Mouse (Mus musculus): Measurements from ENCODE around the gene Clasrp.
A peak's percentile ranks its signal among the peaks of the same experiment; 100 is the strongest.
"Not testable (repeated sequence)": the region's sequence is repeated elsewhere in the genome, so short reads cannot be mapped to it uniquely, and the experiment has no call there.

Clasrp gene

GRCm38 (mm10) chr7:19609641-19610332, 5.5 kb upstream of the Clasrp start:
- no peak for DNase-seq (ENCODE audit: low spot score)

DNA sequence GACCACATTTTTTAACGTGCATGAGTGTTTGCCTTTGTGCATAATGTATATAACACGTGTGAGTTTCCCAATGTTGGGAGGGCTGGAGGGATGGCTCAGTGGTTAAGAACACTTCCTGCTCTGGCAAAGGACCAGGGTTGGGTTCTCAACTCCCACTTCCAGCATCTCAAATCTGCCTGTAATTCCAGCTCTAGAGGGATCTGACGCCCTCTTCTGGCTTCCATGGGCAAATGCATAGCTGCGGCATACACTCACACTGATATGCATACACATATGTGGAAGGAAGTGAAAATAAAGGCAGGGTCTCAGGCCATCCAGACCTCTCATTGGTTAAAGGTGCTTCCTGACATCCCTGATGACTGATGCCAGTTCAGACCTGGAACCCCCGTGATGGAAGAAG, 3.0 kb upstream of the Clasrp start:
- DNase-seq (ENCODE audit: low spot score) = no peak

DNA sequence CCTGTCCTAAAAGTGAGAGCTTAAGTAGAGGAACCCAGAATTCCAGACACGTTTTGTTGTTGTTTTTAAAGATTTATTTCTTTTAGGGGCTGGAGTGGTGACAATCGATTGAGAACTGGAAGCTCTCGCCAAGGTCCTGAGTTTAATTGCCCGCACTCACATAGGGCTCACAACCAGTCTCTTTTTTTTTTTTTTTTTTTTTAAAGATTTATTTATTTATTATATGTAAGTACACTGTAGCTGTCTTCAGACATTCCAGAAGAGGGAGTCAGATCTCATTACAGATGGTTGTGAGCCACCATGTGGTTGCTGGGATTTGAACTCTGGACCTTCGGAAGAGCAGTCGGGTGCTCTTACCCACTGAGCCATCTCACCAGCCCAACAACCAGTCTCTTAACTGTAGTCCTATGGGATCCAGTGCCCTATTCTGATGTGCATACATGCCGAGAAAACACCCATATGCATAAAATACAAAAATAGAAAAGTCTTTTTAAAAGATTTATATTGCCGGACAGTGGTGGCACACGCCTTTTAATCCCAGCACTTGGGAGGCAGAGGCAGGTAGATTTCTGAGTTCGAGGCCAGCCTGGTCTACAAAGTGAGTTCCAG, 424 bp upstream of the Clasrp start:
- DNase-seq (ENCODE audit: low spot score) = not testable (repeated sequence)

- no peak for DNase-seq (ENCODE audit: low spot score)
Observed at GRCm38 (mm10) chr7:19603055-19603454, 1.2 kb downstream of the Clasrp start.

DNA sequence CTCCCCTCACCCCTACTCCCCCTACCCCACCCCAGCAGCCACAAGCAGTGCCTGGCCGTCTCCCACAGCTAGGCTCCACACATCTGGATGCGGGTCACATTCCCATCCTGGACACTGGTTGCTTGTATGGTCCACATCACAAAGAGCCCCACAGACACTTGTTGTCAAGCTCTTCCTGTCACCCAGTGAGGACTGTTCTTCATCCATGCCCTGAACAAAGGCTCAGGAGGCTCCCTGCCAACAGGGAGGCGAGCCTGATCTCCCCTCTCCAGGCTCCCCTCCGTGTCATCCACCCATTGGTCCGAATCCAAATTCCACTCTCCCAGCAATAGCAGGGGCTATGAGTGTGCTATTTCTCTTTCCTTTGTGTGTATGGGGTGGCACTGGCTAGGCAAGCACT, 3.7 kb downstream of the Clasrp start:
- DNase-seq (ENCODE audit: low spot score) = peak; percentile 75

DNA sequence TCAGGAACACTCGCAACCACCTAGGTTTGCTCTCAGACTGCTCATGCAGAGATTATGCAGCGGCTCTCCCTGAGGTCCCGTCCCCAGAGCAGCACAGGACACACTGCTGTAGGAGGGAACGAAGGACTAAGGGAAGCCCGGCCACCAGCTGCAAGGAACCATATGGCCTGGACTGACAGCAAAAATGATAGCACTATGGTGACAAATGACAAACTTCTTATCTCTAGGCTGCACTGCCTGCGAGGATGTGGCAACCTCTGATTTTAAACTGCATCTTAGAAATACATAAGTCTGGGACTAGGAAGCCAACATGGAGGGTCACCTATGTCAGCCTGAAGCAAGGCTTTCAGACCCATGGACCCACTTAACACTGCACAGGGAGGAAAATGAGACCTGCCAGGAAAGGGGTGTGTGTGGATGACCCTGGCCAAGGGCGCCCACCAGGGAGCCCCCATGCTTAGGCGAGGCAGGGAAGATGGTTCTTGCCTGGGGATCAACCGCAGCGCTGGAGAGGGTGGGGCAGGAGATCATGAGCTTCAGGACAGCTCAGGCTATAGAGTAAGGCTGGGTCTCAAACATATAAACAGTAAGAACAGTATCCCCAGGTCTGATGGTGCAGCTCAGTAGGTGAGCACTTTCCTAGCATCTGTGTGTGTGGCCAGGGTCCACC, 11.1 kb downstream of the Clasrp start:
- no peak for DNase-seq (ENCODE audit: low spot score)

DNA sequence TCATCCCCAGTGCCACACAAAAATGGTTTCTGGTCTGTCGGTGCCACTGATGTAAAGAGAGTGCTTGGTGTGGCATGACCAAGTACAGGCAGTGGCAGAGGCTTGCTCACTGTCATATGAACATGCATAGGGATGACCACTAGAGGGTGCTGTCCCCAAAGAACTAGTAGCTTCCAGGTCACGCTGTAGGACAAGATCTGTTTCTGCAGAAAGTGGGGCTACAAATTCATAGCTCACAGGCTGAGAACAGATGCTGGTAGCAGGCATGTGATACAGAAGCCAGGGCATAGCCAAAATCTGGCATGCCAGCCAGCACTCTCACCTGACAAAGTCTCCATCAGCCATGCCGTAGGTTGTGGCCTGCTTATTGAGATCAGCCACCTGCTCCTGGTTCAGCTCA, 14.4 kb downstream of the Clasrp start:
- peak; percentile 85 for DNase-seq (ENCODE audit: low spot score)

- DNase-seq (ENCODE audit: low spot score) = peak; percentile 55
Observed at GRCm38 (mm10) chr7:19589207-19589606, 15.1 kb downstream of the Clasrp start.

GRCm38 (mm10) chr7:19586269-19586668, 18.0 kb downstream of the Clasrp start:
- no peak for DNase-seq (ENCODE audit: low spot score)

DNA sequence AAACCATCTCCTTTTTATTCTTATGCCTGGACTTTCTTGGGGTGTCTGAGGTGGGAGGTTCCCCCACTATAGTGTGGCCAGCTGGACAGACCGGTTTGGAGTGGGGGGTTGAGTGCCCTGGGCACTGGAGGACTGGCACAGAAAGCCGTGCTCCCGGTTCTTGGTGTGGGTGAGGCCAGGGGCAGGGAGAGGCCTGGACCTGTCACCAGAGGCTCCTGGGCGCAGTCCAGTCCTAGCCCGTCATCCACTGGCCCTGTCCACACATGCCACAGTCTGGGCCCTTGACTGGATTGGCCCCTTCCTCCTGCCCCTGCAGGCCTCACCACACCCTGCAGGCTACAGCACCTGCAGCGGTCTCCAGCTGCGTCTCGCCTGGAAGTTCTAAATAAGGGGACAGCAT, 23.7 kb downstream of the Clasrp start:
- no peak for DNase-seq (ENCODE audit: low spot score)

DNA sequence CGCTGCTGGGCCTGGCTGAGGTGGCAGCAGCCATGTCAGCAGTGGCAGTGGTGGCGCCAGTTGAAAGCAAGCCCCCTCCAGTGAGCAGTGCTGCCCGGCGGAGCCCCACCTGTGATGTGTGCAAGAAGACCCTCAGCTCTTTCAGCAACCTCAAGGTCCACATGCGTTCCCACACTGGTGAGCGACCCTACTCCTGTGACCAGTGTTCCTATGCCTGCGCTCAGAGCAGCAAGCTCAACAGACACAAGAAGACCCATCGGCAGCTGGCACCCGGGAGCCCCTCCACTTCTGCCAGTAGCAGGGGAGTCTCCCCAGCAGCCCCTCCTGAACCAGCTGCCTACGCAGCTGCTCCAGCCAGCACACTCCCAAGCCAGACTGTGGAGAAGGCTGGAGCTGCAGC, 24.5 kb downstream of the Clasrp start:
- DNase-seq (ENCODE audit: low spot score) = no peak

DNA sequence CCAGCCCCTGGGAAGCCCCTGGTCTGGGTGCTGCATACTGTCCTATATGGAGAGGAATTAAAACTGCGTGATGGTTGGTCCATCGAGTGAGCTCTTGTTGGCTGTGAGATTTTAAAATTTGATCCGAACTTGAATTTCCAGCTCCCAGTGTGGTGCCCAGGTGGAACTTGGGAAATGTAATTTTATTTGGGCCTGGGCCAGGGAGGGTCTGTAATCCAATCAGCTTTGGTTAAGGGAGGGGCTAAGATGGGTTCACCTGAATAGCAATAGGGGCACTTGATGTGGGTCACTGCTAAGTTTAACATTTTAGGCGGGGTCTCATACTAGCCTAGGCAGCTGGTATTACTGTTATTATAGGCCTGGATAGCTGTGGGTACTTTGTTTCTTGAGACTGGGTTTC, 25.9 kb downstream of the Clasrp start:
- no peak for DNase-seq (ENCODE audit: low spot score)

DNA sequence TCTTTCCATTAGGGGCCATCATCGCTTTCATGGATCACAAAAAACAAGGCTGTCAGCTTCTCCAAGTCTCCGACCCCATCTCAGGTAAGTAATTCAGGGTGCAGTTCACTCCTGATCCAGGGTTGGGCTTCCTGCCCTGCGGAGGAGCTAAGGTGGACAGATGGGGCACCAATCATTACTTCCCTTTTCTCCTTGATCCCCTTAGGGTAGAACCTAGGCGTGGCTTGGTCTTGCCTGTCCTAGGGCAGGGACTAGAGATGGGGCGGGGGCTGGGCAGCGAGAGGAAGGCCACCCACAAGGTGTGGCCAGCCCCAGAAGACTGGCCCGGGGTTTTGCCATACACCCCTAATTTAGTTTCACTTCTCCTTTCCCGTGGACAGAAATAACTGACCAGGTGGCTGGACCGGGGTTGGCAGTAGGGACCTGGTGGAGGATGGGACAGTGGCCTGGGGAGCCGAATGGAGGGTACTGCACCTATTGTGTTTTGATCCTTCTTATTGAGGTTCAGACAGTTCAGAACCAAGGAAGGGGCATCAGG, 26.3 kb downstream of the Clasrp start:
- no peak for DNase-seq (ENCODE audit: low spot score)

DNA sequence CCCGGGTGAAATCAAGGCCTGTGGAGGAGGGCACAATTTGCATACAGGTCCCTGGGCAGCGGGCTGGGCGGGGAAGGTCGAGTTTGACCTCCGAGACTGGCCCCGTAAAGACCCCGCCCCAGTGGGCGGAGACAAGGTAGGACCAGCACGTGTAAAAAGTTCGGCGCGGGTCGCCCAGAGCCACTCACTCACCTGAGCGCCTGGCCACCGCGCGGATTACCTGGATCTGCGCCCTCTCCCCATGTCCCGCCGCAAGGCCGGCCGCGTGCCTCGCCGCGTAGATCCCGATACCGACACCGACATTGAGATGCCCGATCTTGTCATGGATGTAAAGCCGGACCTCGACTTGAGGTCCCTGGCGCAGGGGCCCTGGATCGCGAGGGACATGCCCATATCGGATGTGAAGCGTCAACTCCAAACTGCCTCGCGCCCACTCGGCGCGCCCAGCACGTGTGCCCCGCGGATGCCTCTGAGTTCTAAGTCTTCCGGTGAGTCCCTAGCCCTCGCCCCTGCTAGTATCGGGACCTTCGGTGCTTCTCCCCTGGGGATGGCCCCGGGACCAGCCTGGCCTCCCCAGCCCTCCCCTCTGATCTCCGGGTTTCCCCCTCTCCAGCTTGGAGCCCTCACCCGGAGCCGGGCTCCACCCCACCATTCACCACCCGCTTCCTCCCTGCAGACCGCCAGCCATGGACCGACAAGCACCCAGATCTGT, 27.0 kb downstream of the Clasrp start, which contains the start of the genes Zfp296 and Gemin7:
Gene Zfp296, plus strand, starts transcription at position 147 of the 712 bp plus-strand sequence.
Gene Gemin7, minus strand, starts transcription at position 455 of the 712 bp plus-strand sequence.
- no peak for DNase-seq (ENCODE audit: low spot score)

DNA sequence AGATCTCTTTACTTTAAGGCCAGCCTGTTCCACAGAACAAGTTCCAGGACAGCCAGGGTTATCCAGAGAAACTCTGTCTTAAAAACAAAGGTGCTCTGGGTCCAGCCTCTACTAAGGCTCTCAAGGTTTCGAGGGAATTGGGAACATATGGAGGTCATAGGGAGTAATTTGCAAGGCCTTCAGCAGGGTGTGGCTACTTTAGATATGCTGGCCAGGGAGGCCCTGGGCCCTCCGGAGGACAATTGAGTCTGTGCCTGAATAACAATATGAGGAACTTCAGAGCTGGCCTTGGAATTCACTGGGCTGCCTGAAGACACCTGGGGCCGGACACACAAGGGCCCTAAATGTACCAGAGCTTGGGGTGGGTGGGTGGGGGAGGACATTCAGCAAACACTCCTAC, 28.7 kb downstream of the Clasrp start:
- DNase-seq (ENCODE audit: low spot score) = no peak

DNA sequence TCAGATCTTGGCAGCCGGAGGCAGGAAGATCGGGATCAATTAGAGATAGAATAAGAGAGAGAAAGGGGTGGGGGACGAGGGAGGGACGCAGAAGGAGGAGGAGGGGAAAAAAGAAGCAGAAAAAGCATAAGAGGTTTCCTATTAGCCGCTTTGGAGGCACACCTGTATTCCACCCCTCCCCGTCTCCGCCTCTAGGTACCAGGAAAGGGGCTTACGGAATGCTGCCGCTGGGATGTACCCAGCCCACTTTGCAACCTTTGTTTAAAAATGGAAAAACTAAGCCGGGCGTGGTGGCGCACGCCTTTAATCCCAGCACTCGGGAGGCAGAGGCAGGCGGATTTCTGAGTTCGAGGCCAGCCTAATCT, 30.5 kb downstream of the Clasrp start:
- DNase-seq (ENCODE audit: low spot score) = no peak

DNA sequence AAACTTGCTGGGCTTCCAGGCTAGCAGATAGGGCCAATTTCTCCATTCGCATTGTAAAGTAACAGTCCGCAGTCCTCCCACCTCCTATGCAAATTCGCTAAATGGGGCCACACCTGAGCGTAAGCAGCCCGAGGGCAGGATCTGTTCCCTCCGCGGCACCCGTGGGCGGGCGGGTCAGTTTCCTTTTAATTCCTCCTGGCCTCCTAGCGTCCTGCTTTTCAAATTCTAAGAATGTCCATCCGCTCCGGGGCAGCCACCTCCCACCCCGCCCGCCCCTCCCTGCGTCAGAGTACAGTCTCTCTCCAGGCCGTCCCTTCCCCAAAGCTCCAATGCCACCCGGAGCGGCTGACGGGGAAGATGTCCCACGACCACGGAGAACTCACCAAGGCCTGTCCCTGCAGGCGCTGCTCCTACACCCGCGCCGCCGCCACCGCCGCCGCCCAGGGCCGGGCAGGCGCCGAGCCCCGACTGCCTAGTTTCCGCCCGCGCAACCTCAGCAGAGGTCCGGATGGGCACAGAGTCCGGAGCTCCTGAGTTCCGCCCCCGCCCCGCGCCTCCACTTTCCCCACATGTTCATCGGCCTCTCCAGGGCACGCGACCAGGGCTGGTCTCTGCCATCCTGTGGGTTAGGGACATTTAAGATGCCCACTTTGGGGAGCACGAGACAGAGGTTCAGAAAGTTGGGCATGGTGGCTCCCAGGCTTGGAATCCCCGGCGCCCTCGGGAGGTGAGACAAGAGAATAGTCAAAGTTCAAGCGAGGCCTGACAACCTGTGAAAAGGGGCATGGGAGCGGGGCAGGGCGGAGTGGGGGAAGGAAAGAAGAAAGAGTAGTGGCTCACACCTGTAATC, 31.1 kb downstream of the Clasrp start:
- DNase-seq (ENCODE audit: low spot score) = peak; percentile 71

- no peak for DNase-seq (ENCODE audit: low spot score)
Observed at GRCm38 (mm10) chr7:19569647-19570046, 34.6 kb downstream of the Clasrp start.

DNA sequence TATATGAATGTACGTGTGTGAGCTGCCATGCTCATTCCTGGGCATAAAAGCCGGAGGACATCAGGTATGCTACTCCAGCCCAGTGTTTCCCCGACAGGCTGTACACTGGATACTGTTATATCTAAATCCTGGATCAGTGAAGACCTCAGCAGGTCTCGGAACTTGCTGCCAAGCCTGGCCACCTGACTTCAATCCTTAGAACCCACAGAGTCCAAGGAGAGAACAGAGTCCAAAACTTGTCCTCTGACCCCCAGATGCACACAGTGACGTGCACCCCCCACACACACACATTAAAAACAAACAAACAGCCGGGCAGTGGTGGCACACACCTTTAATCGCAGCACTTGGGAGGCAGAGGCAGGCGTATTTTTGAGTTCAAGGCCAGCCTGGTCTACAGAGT, 36.9 kb downstream of the Clasrp start:
- DNase-seq (ENCODE audit: low spot score) = no peak

- no peak for DNase-seq (ENCODE audit: low spot score)
Observed at GRCm38 (mm10) chr7:19565803-19566202, 38.5 kb downstream of the Clasrp start.

GRCm38 (mm10) chr7:19564455-19564854, 39.8 kb downstream of the Clasrp start:
- DNase-seq (ENCODE audit: low spot score) = no peak
